Mouse (Mus musculus): ENCODE data around the gene Zkscan16. TPM values are rescaled to one million over a fixed set of nuclear protein-coding genes. Genes with fewer than 3 reads are reported as not detected.
A peak's percentile ranks its signal among the peaks of the same experiment; 100 is the strongest.

Gene Zkscan16
- total RNA-seq (2012; rRNA removed) (not detected in 2 replicates), polyA plus RNA-seq (2012; ENCODE audit: insufficient read depth in 1 of 2, insufficient read length in 2 of 2, low read depth in 1 of 2, low replicate concordance in 2 of 2, missing spikeins in 1 of 2) (not detected)

DNA sequence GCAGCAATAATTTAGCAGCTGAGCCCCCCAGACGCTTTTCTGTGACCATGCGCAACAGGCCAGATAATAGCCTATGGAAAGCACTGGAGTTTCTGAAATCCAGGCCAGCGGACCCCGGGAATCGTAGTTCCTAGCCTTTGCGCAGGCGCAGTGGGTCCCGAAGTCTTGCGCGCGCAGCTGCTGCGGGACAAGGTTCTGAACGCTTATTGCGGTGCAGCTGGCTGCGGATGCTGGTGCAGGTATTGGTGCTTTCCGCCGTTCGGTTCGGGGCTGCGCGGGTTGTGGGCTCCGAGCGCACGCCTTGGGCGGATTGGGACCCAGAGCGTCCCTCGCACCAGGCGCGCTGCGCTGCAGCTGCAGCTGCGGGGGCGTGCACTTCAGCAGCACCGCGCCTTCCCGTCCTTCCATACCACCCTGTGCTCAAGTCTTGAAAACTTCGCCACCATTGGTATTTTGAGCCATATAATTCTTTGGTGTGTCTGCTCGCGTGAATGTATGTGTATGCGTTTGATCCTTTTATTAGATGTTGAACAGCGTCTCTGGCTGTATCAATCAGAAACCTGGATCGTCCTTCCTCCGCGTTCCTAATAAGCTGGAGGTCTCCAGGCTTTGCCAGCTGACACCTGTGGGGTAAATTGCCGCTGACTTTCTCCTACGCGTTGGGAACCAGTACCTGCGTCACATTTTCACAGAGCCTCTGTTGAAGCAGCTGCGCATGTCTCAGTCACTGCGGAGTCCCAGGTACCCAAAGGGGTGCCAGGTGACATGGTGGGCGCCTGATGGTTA lies at the start of gene Zkscan16:
Gene Zkscan16 (plus strand): TSS at position 209 of the 786 bp plus-strand sequence.
- H3K36me3 ChIP-seq (ENCODE audit: control insufficient read depth in 1 of 2, insufficient read depth in 2 of 2, low read length in 2 of 2): no peaks in the 10 kb centered on the region
- TF ChIP-seq MAFK (IDR thresholded peaks at IDR 0.05; ENCODE audit: borderline replicate concordance, low read depth, low read length): no peak
- no peak for TF ChIP-seq TAL1 (IDR thresholded peaks at IDR 0.05; ENCODE audit: low read length)
- no peak for TF ChIP-seq MYC (IDR thresholded peaks at IDR 0.05; ENCODE audit: low read depth, low read length)
- TF ChIP-seq TCF12 (IDR thresholded peaks at IDR 0.05; ENCODE audit: low read depth, low read length): no peak
- no peak for TF ChIP-seq POLR2AphosphoS2 (IDR thresholded peaks at IDR 0.05; ENCODE audit: low read length)
- TF ChIP-seq MYB (IDR thresholded peaks at IDR 0.05; ENCODE audit: low read depth, low read length): no peak
- TF ChIP-seq CTCF (IDR thresholded peaks at IDR 0.05 in 2 of 3, conservative IDR thresholded peaks at IDR 0.05 in 1 of 3; ENCODE audit: control insufficient read depth in 1 of 3, insufficient read depth in 1 of 3, low read depth in 2 of 3, low read length in 3 of 3, poor library complexity in 1 of 3, severe bottlenecking in 1 of 3): no peak
- TF ChIP-seq EP300 (IDR thresholded peaks at IDR 0.05; ENCODE audit: low read depth in 1 of 2, low read length in 2 of 2): no peak
- no peak for TF ChIP-seq MAX (IDR thresholded peaks at IDR 0.05; ENCODE audit: low read length)
- TF ChIP-seq USF2 (IDR thresholded peaks at IDR 0.05; ENCODE audit: borderline replicate concordance in 1 of 2, insufficient read depth in 1 of 2, low read depth in 1 of 2, low read length in 2 of 2): no peak
- no peak for TF ChIP-seq CHD2 (IDR thresholded peaks at IDR 0.05; ENCODE audit: low read length)
- TF ChIP-seq POLR2AphosphoS5 (IDR thresholded peaks at IDR 0.05; ENCODE audit: borderline replicate concordance, low read depth, low read length): no peak
- no peak for TF ChIP-seq RAD21 (IDR thresholded peaks at IDR 0.05; ENCODE audit: low read depth, low read length)
- no peak for TF ChIP-seq SMC3 (IDR thresholded peaks at IDR 0.05; ENCODE audit: low read depth, low read length)
- TF ChIP-seq GABPA (IDR thresholded peaks at IDR 0.05; ENCODE audit: low read depth, low read length): no peak
- no peaks in the 10 kb centered on the region for H3K79me2 ChIP-seq (ENCODE audit: control insufficient read depth, insufficient read depth, low read length, poor library complexity)
- H3K9ac ChIP-seq (ENCODE audit: control insufficient read depth, low read depth, low read length, poor library complexity, severe bottlenecking): no peak within 1 kb of the TSS
- DNase-seq (ENCODE audit: low read depth, low spot score): no peak
- H3K4me1 ChIP-seq (ENCODE audit: control insufficient read depth in 1 of 2, insufficient read depth in 2 of 2, low read length in 2 of 2): no peaks in the 10 kb centered on the region
- H3K9me3 ChIP-seq (replicated peaks; ENCODE audit: insufficient read depth, low read length): no peaks in the 10 kb centered on the region
- H3K27ac ChIP-seq (ENCODE audit: control insufficient read depth, low read depth, low read length): no peak within 1 kb of the TSS
- H3K4me3 ChIP-seq (ENCODE audit: control insufficient read depth in 1 of 2, insufficient read depth in 1 of 2, low read depth in 2 of 2, low read length in 2 of 2): no peak within 1 kb of the TSS
- peaks cover 0 to 1% of the 10 kb centered on the region in 2 experiments; a peak in 1 of 4 replicates for H3K27me3 ChIP-seq (ENCODE audit: control insufficient read depth in 1 of 2, insufficient read depth in 2 of 2, low read length in 2 of 2)

DNA sequence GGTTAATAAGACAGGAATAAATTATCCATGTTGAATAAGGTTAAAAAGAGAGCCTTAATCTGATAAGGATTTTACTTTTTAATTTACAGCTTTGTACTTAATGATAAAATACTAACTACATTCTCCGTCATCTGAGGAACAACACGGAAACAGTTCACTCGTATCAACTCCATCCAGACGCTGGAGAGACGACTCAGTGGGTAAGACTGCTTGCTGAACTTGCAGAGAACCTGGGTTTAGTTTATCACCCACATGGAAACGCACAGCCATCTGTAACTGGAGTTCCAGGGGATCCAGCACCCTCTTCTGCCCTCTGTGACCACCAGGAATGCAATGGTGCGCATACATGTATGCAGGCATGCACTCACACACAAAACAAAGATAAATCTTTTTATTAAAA lies 49.0 kb upstream of the Zkscan16 start:
- H3K27ac ChIP-seq (ENCODE audit: control insufficient read depth, low read depth, low read length): no peak overlapping the region
- TF ChIP-seq RAD21 (IDR thresholded peaks at IDR 0.05; ENCODE audit: low read depth, low read length): no peak
- TF ChIP-seq GATA1 (IDR thresholded peaks at IDR 0.05; ENCODE audit: low read depth, low read length): peak; percentile 64
- peak; percentile 69 for TF ChIP-seq ETS1 (IDR thresholded peaks at IDR 0.05; ENCODE audit: low read depth, low read length)
- peak; percentile 51 for TF ChIP-seq TAL1 (IDR thresholded peaks at IDR 0.05; ENCODE audit: low read length)
- no peak for TF ChIP-seq CHD2 (IDR thresholded peaks at IDR 0.05; ENCODE audit: low read length)
- no peak for TF ChIP-seq MYB (IDR thresholded peaks at IDR 0.05; ENCODE audit: low read depth, low read length)
- TF ChIP-seq ZC3H11A (IDR thresholded peaks at IDR 0.05; ENCODE audit: low read depth, low read length): no peak
- TF ChIP-seq MXI1 (IDR thresholded peaks at IDR 0.05; ENCODE audit: low read depth, low read length): peak; percentile 42; the same call in 1 of the 2 replicates
- TF ChIP-seq CHD1 (IDR thresholded peaks at IDR 0.05; ENCODE audit: low read depth, low read length): 0 out of 2 replicates have a peak, but pooled peaks have one; percentile 50
- peak; percentile 37; the same call in 1 of the 2 replicates for TF ChIP-seq SIN3A (IDR thresholded peaks at IDR 0.05; ENCODE audit: low read length)
- TF ChIP-seq EP300 (IDR thresholded peaks at IDR 0.05; ENCODE audit: low read depth in 1 of 2, low read length in 2 of 2): peak; percentile 8 to 59; a peak in 3 of 4 replicates
- no peak for TF ChIP-seq NRF1 (IDR thresholded peaks at IDR 0.05; ENCODE audit: insufficient read depth, low read depth, low read length, poor library complexity, severe bottlenecking)
- TF ChIP-seq TCF12 (IDR thresholded peaks at IDR 0.05; ENCODE audit: low read depth, low read length): peak; percentile 80
- no peak overlapping the region for H3K4me3 ChIP-seq (ENCODE audit: control insufficient read depth in 1 of 2, insufficient read depth in 1 of 2, low read depth in 2 of 2, low read length in 2 of 2)
- H3K4me1 ChIP-seq (ENCODE audit: control insufficient read depth in 1 of 2, insufficient read depth in 2 of 2, low read length in 2 of 2): peaks cover 14 to 62% of the 10 kb centered on the region in 2 experiments
- H3K36me3 ChIP-seq (ENCODE audit: control insufficient read depth in 1 of 2, insufficient read depth in 2 of 2, low read length in 2 of 2): peaks cover 3 to 50% of the 10 kb centered on the region in 2 experiments; a peak in 3 of 4 replicates
- peaks cover 51% of the 10 kb centered on the region for H3K79me2 ChIP-seq (ENCODE audit: control insufficient read depth, insufficient read depth, low read length, poor library complexity)
- no peaks in the 10 kb centered on the region for H3K9me3 ChIP-seq (replicated peaks; ENCODE audit: insufficient read depth, low read length)
- DNase-seq (ENCODE audit: low read depth, low spot score): peak; percentile 67
- no peak overlapping the region for H3K9ac ChIP-seq (ENCODE audit: control insufficient read depth, low read depth, low read length, poor library complexity, severe bottlenecking)
- H3K27me3 ChIP-seq (ENCODE audit: control insufficient read depth in 1 of 2, insufficient read depth in 2 of 2, low read length in 2 of 2): no peaks in the 10 kb centered on the region

Data from MEL (cell line).